Mouse (Mus musculus) 3134 (cell line): ENCODE data around the gene Cryzl1.
"Not testable (repeated sequence)": the region's sequence is repeated elsewhere in the genome, so short reads cannot be mapped to it uniquely, and the experiment has no call there.

Experiments
- DNase-seq: peaks from one replicate; pipeline ENCODE4 v3.0.0-alpha.2; 2011; ENCODE audit warnings: low spot score; ENCODE audit not compliant: insufficient read length; ENCODE audit errors: extremely low read depth

Gene Cryzl1

DNA sequence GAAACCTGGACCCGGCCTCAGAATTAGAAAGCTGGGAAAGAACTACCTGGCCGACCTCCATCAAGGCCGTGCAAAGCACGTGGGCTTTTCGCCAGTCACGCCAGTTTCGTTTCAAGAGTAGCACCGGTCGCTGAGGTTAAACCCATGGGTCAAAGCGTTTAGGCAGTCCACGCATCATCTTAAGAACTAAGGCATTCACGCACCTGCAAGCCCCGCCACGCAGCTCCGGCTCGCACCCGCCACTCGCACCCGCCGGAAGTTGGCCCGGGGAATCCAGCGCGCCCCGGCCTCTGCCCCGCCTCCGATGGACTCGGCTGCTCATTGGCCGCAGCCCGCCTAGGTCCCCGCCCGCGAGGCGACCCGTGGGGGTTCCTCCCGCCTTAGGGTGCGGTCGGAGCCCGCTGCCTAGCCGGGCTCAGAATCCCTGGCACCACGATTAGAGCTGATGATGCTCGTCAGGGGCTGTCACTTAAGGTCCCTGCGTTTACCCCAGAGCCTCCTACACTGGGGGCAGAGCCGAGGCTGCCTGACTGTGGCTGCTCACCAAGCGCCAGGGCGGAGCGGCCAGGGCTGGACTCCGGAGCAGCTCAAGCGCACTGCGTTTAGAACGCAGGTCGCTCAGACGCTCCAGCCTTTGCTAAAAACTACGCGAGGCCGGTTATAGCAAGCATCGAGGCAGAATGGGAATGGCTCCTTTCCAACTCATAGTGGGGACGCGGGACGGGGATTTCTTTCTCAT is 81.9 kb downstream of the Cryzl1 start, which contains the start of gene Gart:
Gene Gart, minus strand, starts transcription at position 272 of the 739 bp plus-strand sequence.
- peak; percentile 91 for DNase-seq

GRCm38 (mm10) chr16:91645995-91646602 is 82.7 kb downstream of the Cryzl1 start:
- DNase-seq: no peak

- not testable (repeated sequence) for DNase-seq
Observed at GRCm38 (mm10) chr16:91645420-91645819, 83.4 kb downstream of the Cryzl1 start.

GRCm38 (mm10) chr16:91644901-91645300 is 83.9 kb downstream of the Cryzl1 start:
- no peak for DNase-seq

DNA sequence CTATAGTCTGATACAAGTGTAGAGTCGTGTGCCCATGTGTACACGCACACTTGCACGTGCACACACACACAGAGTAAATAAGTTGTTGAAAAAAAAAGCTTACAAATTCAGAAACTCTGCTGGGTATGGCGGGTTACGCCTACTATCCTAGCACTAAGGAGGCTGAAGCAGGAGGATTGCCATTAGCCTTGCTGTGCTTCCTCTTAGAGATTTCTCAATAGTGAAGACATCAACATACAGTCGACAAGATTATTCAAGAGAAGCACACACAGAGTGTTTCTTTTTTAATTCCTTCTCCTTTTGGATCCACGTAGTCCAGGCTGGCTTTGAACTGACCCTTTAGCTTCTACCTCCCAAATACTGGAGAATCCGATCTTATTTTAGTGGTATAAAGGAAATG is 88.6 kb downstream of the Cryzl1 start:
- no peak for DNase-seq

DNA sequence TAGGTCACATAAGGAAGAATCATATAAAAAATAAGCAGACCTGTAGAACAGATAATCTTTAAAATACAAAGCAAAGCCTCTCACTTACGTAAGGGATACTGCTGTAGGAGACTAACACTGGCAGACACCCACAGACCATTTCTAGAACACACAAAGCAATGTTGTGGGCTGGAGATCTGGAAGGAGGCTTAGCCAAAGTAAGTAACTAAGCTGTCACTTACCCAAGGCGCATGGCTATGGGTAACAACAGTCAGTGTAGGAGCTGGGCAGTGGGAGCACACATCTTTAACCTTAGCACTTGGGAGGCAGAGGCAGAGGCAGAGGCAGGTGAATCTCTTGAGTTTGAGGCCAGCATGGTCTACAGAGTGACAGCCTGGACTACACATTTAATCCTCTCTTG is 89.1 kb downstream of the Cryzl1 start:
- DNase-seq: no peak
